Mouse (Mus musculus) adrenal gland, postnatal 10 days (tissue): ENCODE data around the gene Polr2a. TPM values are rescaled to one million over a fixed set of nuclear protein-coding genes. Genes with fewer than 3 reads are reported as not detected.

ENCODE experiments used
- total RNA-seq, 2 experiments: library from RNA; stranded (reverse); gene quantifications; 2 replicates each; pipeline ENCODE4 v1.2.3; 2021

Gene Polr2a
- total RNA-seq, 2 experiments from 2014 or later = 53.9 to 67.5 TPM

Other genes starting within 250 kb of the Polr2a start
- gene Dnah2, start 209.5 kb downstream of the Polr2a start, total RNA-seq = under 1 TPM; 0.30 TPM
- 1 to 10 TPM; 2.2 to 3.8 TPM for gene Efnb3, start 198.4 kb downstream of the Polr2a start, total RNA-seq
- 10 to 100 TPM in 1 of 2 experiments, 1 to 10 TPM in 1; 8.1 to 12.5 TPM for gene Wrap53, start 178.4 kb downstream of the Polr2a start, total RNA-seq
- gene Trp53, start 178.3 kb downstream of the Polr2a start, total RNA-seq = 10 to 100 TPM; 59.9 to 75.9 TPM
- gene Atp1b2, start 152.7 kb downstream of the Polr2a start, total RNA-seq = 10 to 100 TPM; 38.6 to 52.9 TPM
- gene Shbg, start 140.7 kb downstream of the Polr2a start, total RNA-seq = under 1 TPM; 0.27 to 0.36 TPM
- 10 to 100 TPM in 1 of 2 experiments, 1 to 10 TPM in 1; 9.2 to 10.1 TPM for gene Sat2, start 136.6 kb downstream of the Polr2a start, total RNA-seq
- gene Fxr2, start 125.6 kb downstream of the Polr2a start, total RNA-seq = 10 to 100 TPM; 61.9 to 80.2 TPM
- gene Sox15, start 103.3 kb downstream of the Polr2a start, total RNA-seq = not detected
- 100 to 1,000 TPM; 114 to 116 TPM for gene Mpdu1, start 96.0 kb downstream of the Polr2a start, total RNA-seq
- 10 to 100 TPM in 1 of 2 experiments, 1 to 10 TPM in 1; 9.8 to 12.0 TPM for gene Cd68, start 92.5 kb downstream of the Polr2a start, total RNA-seq
- gene Eif4a1, start 86.2 kb downstream of the Polr2a start, total RNA-seq = 100 to 1,000 TPM; 598 to 631 TPM
- 10 to 100 TPM; 62.6 to 76.3 TPM for gene Senp3, start 76.6 kb downstream of the Polr2a start, total RNA-seq
- gene Tnfsf13, start 72.9 kb downstream of the Polr2a start, total RNA-seq = 1 to 10 TPM; 2.0 to 5.0 TPM
- 10 to 100 TPM; 18.1 to 19.2 TPM for gene Tnfsf12, start 62.8 kb downstream of the Polr2a start, total RNA-seq
- gene Tnfsfm13, start 62.5 kb downstream of the Polr2a start, total RNA-seq = 1 to 10 TPM; 4.2 to 5.1 TPM
- gene Slc35g3, start 3.3 kb upstream of the Polr2a start, total RNA-seq = not detected
- gene Zbtb4, start 7.3 kb upstream of the Polr2a start, total RNA-seq = 10 to 100 TPM; 35.5 to 41.2 TPM
- gene Chrnb1, start 37.3 kb upstream of the Polr2a start, total RNA-seq = 1 to 10 TPM; 2.3 to 7.9 TPM
- 1 to 10 TPM; 2.4 to 3.8 TPM for gene Fgf11, start 43.2 kb upstream of the Polr2a start, total RNA-seq
- gene Tmem102, start 47.0 kb upstream of the Polr2a start, total RNA-seq = 1 to 10 TPM; 1.0 TPM
- gene Gm39566, start 56.7 kb upstream of the Polr2a start, total RNA-seq = not detected
- gene Spem2, start 59.8 kb upstream of the Polr2a start, total RNA-seq = not detected
- not detected for gene Spem1, start 63.5 kb upstream of the Polr2a start, total RNA-seq
- 10 to 100 TPM; 17.3 to 23.5 TPM for gene Nlgn2, start 79.1 kb upstream of the Polr2a start, total RNA-seq
- 100 to 1,000 TPM; 137 to 145 TPM for gene Tmem256, start 79.9 kb upstream of the Polr2a start, total RNA-seq
- gene Plscr3, start 87.7 kb upstream of the Polr2a start, total RNA-seq = 10 to 100 TPM; 49.2 to 59.2 TPM
- under 1 TPM; 0.12 to 0.24 TPM for gene Tnk1, start 100.1 kb upstream of the Polr2a start, total RNA-seq
- gene Tmem95, start 119.4 kb upstream of the Polr2a start, total RNA-seq = not detected
- gene Kctd11, start 122.8 kb upstream of the Polr2a start, total RNA-seq = 1 to 10 TPM; 4.1 to 4.2 TPM
- 1 to 10 TPM; 4.3 to 4.7 TPM for gene Acap1, start 136.9 kb upstream of the Polr2a start, total RNA-seq
- 1 to 10 TPM; 3.1 to 3.2 TPM for gene 2810408A11Rik, start 142.3 kb upstream of the Polr2a start, total RNA-seq
- 10 to 100 TPM; 33.6 to 48.1 TPM for gene Neurl4, start 142.4 kb upstream of the Polr2a start, total RNA-seq
- 10 to 100 TPM; 42.3 to 43.1 TPM for gene Gps2, start 155.3 kb upstream of the Polr2a start, total RNA-seq
- gene Eif5a, start 163.3 kb upstream of the Polr2a start, total RNA-seq = 100 to 1,000 TPM; 578 to 644 TPM
- 10 to 100 TPM; 19.6 to 44.5 TPM for gene Ybx2, start 177.2 kb upstream of the Polr2a start, total RNA-seq
- gene Slc2a4, start 189.6 kb upstream of the Polr2a start, total RNA-seq = 10 to 100 TPM; 67.6 to 81.9 TPM
- 1 to 10 TPM in 1 of 2 experiments, under 1 TPM in 1; 0.70 to 1.2 TPM for gene Cldn7, start 206.1 kb upstream of the Polr2a start, total RNA-seq
- gene Ctdnep1, start 222.5 kb upstream of the Polr2a start, total RNA-seq = 100 to 1,000 TPM; 117 to 148 TPM
- 10 to 100 TPM; 66.8 to 71.4 TPM for gene Elp5, start 223.9 kb upstream of the Polr2a start, total RNA-seq
- gene Gabarap, start 232.5 kb upstream of the Polr2a start, total RNA-seq = 100 to 1,000 TPM; 339 to 345 TPM
- 10 to 100 TPM; 43.5 to 50.5 TPM for gene Phf23, start 237.1 kb upstream of the Polr2a start, total RNA-seq
- gene Dvl2, start 242.0 kb upstream of the Polr2a start, total RNA-seq = 10 to 100 TPM; 15.7 to 23.0 TPM